Mouse (Mus musculus): ENCODE measurements around the gene Lefty1. TPM values are rescaled to one million over a fixed set of nuclear protein-coding genes. Genes with fewer than 3 reads are reported as not detected.
"Not testable (repeated sequence)": the region's sequence is repeated elsewhere in the genome, so short reads cannot be mapped to it uniquely, and the experiment has no call there.

Lefty1 gene
- 0.28 TPM in 1 of 2 replicates, not detected in the other for polyA plus RNA-seq (2014; fragmentation: Nextera tagmentation; extraction: Ambion mirVana)

- no peak within 1 kb of the TSS for H3K4me3 ChIP-seq (replicated peaks; ENCODE audit: low read depth, low read length)
- DNase-seq = no peak
- H3K27ac ChIP-seq (replicated peaks; ENCODE audit: low read depth, low read length) = no peak within 1 kb of the TSS
- H3K9me3 ChIP-seq (ENCODE audit: control insufficient read depth, low read length) = no peaks in the 10 kb centered on the region
- no peak within 1 kb of the TSS for H3K4me2 ChIP-seq (ENCODE audit: low read length)
- H3K9ac ChIP-seq (replicated peaks; ENCODE audit: low read length) = no peak within 1 kb of the TSS
- WGBS = 13% methylated on average over 21 of the region's 21 CpGs
- no peaks in the 10 kb centered on the region for H3K36me3 ChIP-seq (ENCODE audit: control insufficient read depth, insufficient read depth, low read length)
- ATAC-seq (ENCODE audit: low FRiP score, low TSS enrichment) = no peak; the same call in 1 of the 2 replicates
- H3K4me1 ChIP-seq (ENCODE audit: control insufficient read depth, insufficient read depth, low read length) = peaks cover 4% of the 10 kb centered on the region; the same call in 1 of the 2 replicates
- peaks cover 21% of the 10 kb centered on the region for H3K27me3 ChIP-seq (ENCODE audit: control insufficient read depth, insufficient read depth, low read length)
Measured at GRCm38 (mm10) chr1:180934467-180935419, at the start of gene Lefty1. Lefty1 (plus strand) TSS chr1:180935022.

- Histone ChIP-seq H3K27ac (replicated peaks; ENCODE audit: low read depth, low read length) (no peak overlapping the region), H3K27me3 (ENCODE audit: control insufficient read depth, insufficient read depth, low read length) (no peaks in the 10 kb centered on the region), H3K36me3 (ENCODE audit: control insufficient read depth, insufficient read depth, low read length) (no peaks in the 10 kb centered on the region), H3K4me2 (ENCODE audit: low read length) (0 out of 2 replicates have a peak overlapping the region, but pooled peaks have one; percentile 15), H3K9me3 (ENCODE audit: control insufficient read depth, low read length) (no peaks in the 10 kb centered on the region), H3K9ac (replicated peaks; ENCODE audit: low read length) (no peak overlapping the region), H3K4me3 (replicated peaks; ENCODE audit: low read depth, low read length) (no peak overlapping the region), H3K4me1 (ENCODE audit: control insufficient read depth, insufficient read depth, low read length) (peaks cover 16% of the 10 kb centered on the region; the same call in 1 of the 2 replicates)
- DNase-seq (peak; percentile 59), ATAC-seq (ENCODE audit: low FRiP score, low TSS enrichment) (peak; percentile 69; the same call in 1 of the 2 replicates)
- WGBS = 7% methylated on average over 13 of the region's 13 CpGs
Measured at GRCm38 (mm10) chr1:180888556-180889042, 46.2 kb upstream of the Lefty1 start.

- no peaks in the 10 kb centered on the region for H3K9me3 ChIP-seq (ENCODE audit: control insufficient read depth, low read length)
- no peak overlapping the region for H3K27ac ChIP-seq (replicated peaks; ENCODE audit: low read depth, low read length)
- ATAC-seq (ENCODE audit: low FRiP score, low TSS enrichment) (no peak), DNase-seq (no peak)
- H3K4me3 ChIP-seq (replicated peaks; ENCODE audit: low read depth, low read length) = no peak overlapping the region
- H3K4me1 ChIP-seq (ENCODE audit: control insufficient read depth, insufficient read depth, low read length) = peaks cover 12% of the 10 kb centered on the region; the same call in 1 of the 2 replicates
- no peak overlapping the region for H3K9ac ChIP-seq (replicated peaks; ENCODE audit: low read length)
- no peak overlapping the region for H3K4me2 ChIP-seq (ENCODE audit: low read length)
- WGBS = 41% methylated on average over 7 of the region's 7 CpGs
- no peaks in the 10 kb centered on the region for H3K36me3 ChIP-seq (ENCODE audit: control insufficient read depth, insufficient read depth, low read length)
- no peaks in the 10 kb centered on the region; the same call in 1 of the 2 replicates for H3K27me3 ChIP-seq (ENCODE audit: control insufficient read depth, insufficient read depth, low read length)
Measured at GRCm38 (mm10) chr1:180889172-180889571, 45.6 kb upstream of the Lefty1 start.

GRCm38 (mm10) chr1:180889841-180890240, 45.0 kb upstream of the Lefty1 start:
- Histone ChIP-seq H3K27me3 (ENCODE audit: control insufficient read depth, insufficient read depth, low read length) (peaks cover 5% of the 10 kb centered on the region; the same call in 1 of the 2 replicates), H3K9ac (replicated peaks; ENCODE audit: low read length) (no peak overlapping the region), H3K4me1 (ENCODE audit: control insufficient read depth, insufficient read depth, low read length) (peaks cover 12% of the 10 kb centered on the region; the same call in 1 of the 2 replicates), H3K4me3 (replicated peaks; ENCODE audit: low read depth, low read length) (no peak overlapping the region), H3K36me3 (ENCODE audit: control insufficient read depth, insufficient read depth, low read length) (no peaks in the 10 kb centered on the region), H3K4me2 (ENCODE audit: low read length) (no peak overlapping the region), H3K27ac (replicated peaks; ENCODE audit: low read depth, low read length) (no peak overlapping the region), H3K9me3 (ENCODE audit: control insufficient read depth, low read length) (no peaks in the 10 kb centered on the region)
- 56% methylated on average over 6 of the region's 6 CpGs for WGBS
- no peak for DNase-seq
- no peak for ATAC-seq (ENCODE audit: low FRiP score, low TSS enrichment)

DNA sequence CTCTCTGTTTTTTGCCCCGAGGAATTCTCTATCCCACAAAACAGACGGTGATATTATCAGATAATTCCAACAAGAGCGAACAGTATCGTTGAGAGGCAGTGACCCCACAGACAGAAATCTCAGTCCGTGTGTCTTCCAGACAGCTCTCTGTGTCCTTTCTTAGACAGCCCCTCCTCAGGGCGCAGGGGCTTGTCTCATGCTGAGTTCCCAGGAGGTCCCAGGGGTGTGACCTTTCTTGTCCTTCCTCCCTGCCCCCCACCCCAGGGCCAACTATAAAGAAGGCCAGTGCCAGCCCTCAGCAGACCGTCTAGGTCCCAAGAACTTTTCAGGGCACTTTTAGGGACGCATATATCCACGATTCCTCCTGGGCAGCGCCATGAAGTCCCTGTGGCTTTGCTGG, 42.0 kb upstream of the Lefty1 start, which contains the start of gene Lefty2:
Lefty2 (plus strand) TSS at position 301 of the 400 bp plus-strand sequence.
- DNase-seq (no peak), ATAC-seq (ENCODE audit: low FRiP score, low TSS enrichment) (no peak)
- no peaks in the 10 kb centered on the region for H3K9me3 ChIP-seq (ENCODE audit: control insufficient read depth, low read length)
- H3K4me1 ChIP-seq (ENCODE audit: control insufficient read depth, insufficient read depth, low read length) = peaks cover 12% of the 10 kb centered on the region; the same call in 1 of the 2 replicates
- H3K4me3 ChIP-seq (replicated peaks; ENCODE audit: low read depth, low read length) = no peak within 1 kb of the TSS
- WGBS = 63% methylated on average over 10 of the region's 10 CpGs
- H3K27me3 ChIP-seq (ENCODE audit: control insufficient read depth, insufficient read depth, low read length) = peaks cover 14% of the 10 kb centered on the region
- H3K4me2 ChIP-seq (ENCODE audit: low read length) = no peak within 1 kb of the TSS; the same call in 1 of the 2 replicates
- no peak within 1 kb of the TSS for H3K9ac ChIP-seq (replicated peaks; ENCODE audit: low read length)
- H3K36me3 ChIP-seq (ENCODE audit: control insufficient read depth, insufficient read depth, low read length) = no peaks in the 10 kb centered on the region
- H3K27ac ChIP-seq (replicated peaks; ENCODE audit: low read depth, low read length) = no peak within 1 kb of the TSS

- WGBS = 5% methylated on average over 45 of the region's 51 CpGs
- H3K4me2 ChIP-seq (ENCODE audit: low read length) = peak overlapping the region; percentile 41
- not testable (repeated sequence) for H3K4me1 ChIP-seq (ENCODE audit: control insufficient read depth, insufficient read depth, low read length); ATAC-seq (ENCODE audit: low FRiP score, low TSS enrichment); H3K9ac ChIP-seq (replicated peaks; ENCODE audit: low read length); H3K36me3 ChIP-seq (ENCODE audit: control insufficient read depth, insufficient read depth, low read length); H3K9me3 ChIP-seq (ENCODE audit: control insufficient read depth, low read length); H3K27ac ChIP-seq (replicated peaks; ENCODE audit: low read depth, low read length); H3K4me3 ChIP-seq (replicated peaks; ENCODE audit: low read depth, low read length)
- DNase-seq = peak; percentile 26
- H3K27me3 ChIP-seq (ENCODE audit: control insufficient read depth, insufficient read depth, low read length) = peaks cover 14% of the 10 kb centered on the region
Measured at GRCm38 (mm10) chr1:180894088-180894987, 40.5 kb upstream of the Lefty1 start.

- H3K4me2 ChIP-seq (ENCODE audit: low read length) = no peak overlapping the region
- no peaks in the 10 kb centered on the region for H3K27me3 ChIP-seq (ENCODE audit: control insufficient read depth, insufficient read depth, low read length)
- WGBS = 1% methylated on average over 4 of the region's 4 CpGs
- no peak overlapping the region for H3K27ac ChIP-seq (replicated peaks; ENCODE audit: low read depth, low read length)
- DNase-seq (peak; percentile 89), ATAC-seq (ENCODE audit: low FRiP score, low TSS enrichment) (no peak)
- no peak overlapping the region for H3K9ac ChIP-seq (replicated peaks; ENCODE audit: low read length)
- peaks cover 6% of the 10 kb centered on the region for H3K4me1 ChIP-seq (ENCODE audit: control insufficient read depth, insufficient read depth, low read length)
- no peaks in the 10 kb centered on the region for H3K9me3 ChIP-seq (ENCODE audit: control insufficient read depth, low read length)
- H3K4me3 ChIP-seq (replicated peaks; ENCODE audit: low read depth, low read length) = no peak overlapping the region
- H3K36me3 ChIP-seq (ENCODE audit: control insufficient read depth, insufficient read depth, low read length) = peaks cover 3% of the 10 kb centered on the region; the same call in 1 of the 2 replicates
Measured at GRCm38 (mm10) chr1:180901107-180901506, 33.7 kb upstream of the Lefty1 start.

DNA sequence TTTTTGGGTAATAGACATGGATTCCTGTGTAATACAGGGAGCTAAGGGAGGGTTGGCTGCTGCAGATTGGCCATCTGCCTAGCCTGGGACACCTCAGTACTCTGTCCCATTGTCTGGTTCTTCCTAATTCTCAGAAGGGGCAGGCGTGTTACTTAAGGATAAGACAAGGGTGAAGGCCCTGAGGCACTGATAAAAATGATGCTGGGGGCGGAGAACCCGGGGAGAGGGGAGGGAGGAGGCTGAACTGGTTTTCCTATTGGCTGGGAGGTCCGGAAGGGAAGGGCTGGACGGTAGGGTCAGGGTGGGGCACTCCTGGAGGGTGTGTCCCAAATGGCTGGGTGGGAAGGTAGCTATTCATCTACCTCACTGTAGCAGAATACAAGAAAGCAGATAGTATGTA, 31.9 kb upstream of the Lefty1 start:
- Histone ChIP-seq H3K4me3 (replicated peaks; ENCODE audit: low read depth, low read length) (no peak overlapping the region), H3K9ac (replicated peaks; ENCODE audit: low read length) (no peak overlapping the region), H3K4me1 (ENCODE audit: control insufficient read depth, insufficient read depth, low read length) (peaks cover 6% of the 10 kb centered on the region), H3K36me3 (ENCODE audit: control insufficient read depth, insufficient read depth, low read length) (peaks cover 21% of the 10 kb centered on the region), H3K27me3 (ENCODE audit: control insufficient read depth, insufficient read depth, low read length) (no peaks in the 10 kb centered on the region), H3K4me2 (ENCODE audit: low read length) (no peak overlapping the region), H3K27ac (replicated peaks; ENCODE audit: low read depth, low read length) (no peak overlapping the region), H3K9me3 (ENCODE audit: control insufficient read depth, low read length) (no peaks in the 10 kb centered on the region)
- ATAC-seq (ENCODE audit: low FRiP score, low TSS enrichment) = no peak
- 45% methylated on average over 5 of the region's 5 CpGs for WGBS
- no peak for DNase-seq

All from midbrain, embryonic 14.5 days (tissue).